Mouse (Mus musculus) stomach, embryonic 14.5 days (tissue): ENCODE data around the gene Spred1. TPM values are rescaled to one million over a fixed set of nuclear protein-coding genes. Genes with fewer than 3 reads are reported as not detected.

Experiments
- ATAC-seq: fragments of 200-750 bp; cut with Nextera tagmentation; 2 replicates; pipeline ENCODE4 v1.8.0; 2017; ENCODE audit warnings: low read depth, moderate TSS enrichment; ENCODE audit not compliant: insufficient number of reproducible peaks, insufficient read depth, low FRiP score
- H3K27ac ChIP-seq: fragments of 300-500 bp; sonication (generic); 2 replicates; pipeline ENCODE4 v1.5.1; 2014; ENCODE audit warnings: mild to moderate bottlenecking, low read length, moderate library complexity, mixed read lengths
- H3K27me3 ChIP-seq: fragments of 300-500 bp; sonication (generic); 2 replicates; pipeline ENCODE4 v1.6.1; 2014; ENCODE audit warnings: low read length, control low read depth, mixed read lengths; ENCODE audit not compliant: control insufficient read depth, insufficient read depth
- H3K36me3 ChIP-seq: fragments of 300-500 bp; sonication (generic); 2 replicates; pipeline ENCODE4 v1.6.1; 2014; ENCODE audit warnings: mild to moderate bottlenecking, control low read depth, low read length, moderate library complexity, mixed read lengths; ENCODE audit not compliant: control insufficient read depth, insufficient read depth
- H3K4me1 ChIP-seq: fragments of 300-500 bp; sonication (generic); 2 replicates; pipeline ENCODE4 v1.6.1; 2014; ENCODE audit warnings: low read length, control low read depth, mixed read lengths; ENCODE audit not compliant: control insufficient read depth, insufficient read depth
- H3K4me2 ChIP-seq: fragments of 300-500 bp; sonication (generic); replicated peaks from 2 replicates; pipeline ENCODE4 v1.6.1; 2014; ENCODE audit warnings: low read depth, low read length, control low read depth
- H3K4me3 ChIP-seq: fragments of 300-500 bp; sonication (generic); 2 replicates; pipeline ENCODE4 v1.5.1; 2014; ENCODE audit warnings: low read depth, low read length, control low read depth
- H3K9ac ChIP-seq: fragments of 300-500 bp; sonication (generic); replicated peaks from 2 replicates; pipeline ENCODE4 v1.6.1; 2014; ENCODE audit warnings: low read depth, mild to moderate bottlenecking, control low read depth, low read length, moderate library complexity, mixed read lengths
- H3K9me3 ChIP-seq: fragments of 300-500 bp; sonication (generic); 2 replicates; pipeline ENCODE4 v1.6.1; 2016; ENCODE audit warnings: low read depth, low read length, control low read depth; ENCODE audit not compliant: control insufficient read depth
- WGBS: fragments of 180-500 bp; shearing (Covaris S2); extraction: QIAGEN DNeasy Blood & Tissue Kit; methylation state at CpG from one replicate; pipeline ENCODE4 v1.1.7; 2014; 5-methylcytosine and 5-hydroxymethylcytosine counted together
- polyA plus RNA-seq: library from polyadenylated mRNA; unstranded; fragments of >200 nt; fragmentation: Nextera tagmentation; extraction: Ambion mirVana; gene quantifications from 2 replicates; pipeline ENCODE4 v1.2.1, GENCODE M21; 2014

Spred1 gene
- polyA plus RNA-seq, 1 experiment from 2014 or later = 18.0 TPM

DNA sequence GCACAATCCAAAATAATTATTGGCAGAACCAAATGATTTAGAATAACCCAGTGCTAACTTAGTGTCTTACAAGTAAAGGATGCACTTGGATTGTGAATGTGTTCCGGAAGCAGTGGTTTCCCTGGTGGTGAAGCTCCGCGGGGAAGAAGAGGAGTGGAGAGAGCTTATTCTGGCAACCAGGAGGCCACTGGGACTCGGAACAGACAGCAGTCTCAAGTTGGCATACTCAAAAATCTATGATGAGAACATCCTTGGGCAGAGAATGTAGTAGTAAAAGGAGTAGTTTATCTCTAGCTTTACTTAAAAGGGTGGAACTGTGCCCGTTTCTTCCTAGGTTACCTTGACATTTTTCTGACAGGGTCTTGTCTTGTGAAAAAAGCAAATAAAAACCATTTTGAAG lies 17.8 kb downstream of the Spred1 start:
- Histone ChIP-seq H3K27ac (no peak overlapping the region), H3K36me3 (no peaks in the 10 kb centered on the region), H3K4me1 (peaks cover 6% of the 10 kb centered on the region; the same call in 1 of the 2 replicates), H3K27me3 (no peaks in the 10 kb centered on the region), H3K9me3 (no peaks in the 10 kb centered on the region), H3K4me2 (no peak overlapping the region), H3K4me3 (no peak overlapping the region), H3K9ac (no peak overlapping the region)
- whole genome bisulfite sequencing = 85% methylated on average over 5 of the region's 5 CpGs
- no peak for ATAC-seq

DNA sequence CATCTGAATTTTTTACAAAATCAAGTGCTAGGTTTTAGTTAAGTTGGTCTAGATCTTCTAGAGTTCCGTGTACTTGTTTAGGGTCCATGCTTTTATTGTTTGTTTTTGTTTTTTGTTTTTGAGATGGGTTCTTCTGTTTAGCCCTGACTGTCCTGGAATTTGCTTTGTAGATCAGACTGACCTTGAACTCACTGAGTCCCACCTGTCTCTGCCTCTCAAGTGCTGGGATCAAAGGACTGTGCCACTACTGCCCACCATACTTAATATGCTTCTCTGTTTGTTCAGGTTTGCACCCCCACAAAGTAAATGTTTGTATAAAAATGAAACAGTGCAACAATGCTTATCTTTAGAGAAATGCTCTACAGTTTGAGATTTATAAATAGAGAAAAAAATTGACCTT lies 18.8 kb downstream of the Spred1 start:
- ATAC-seq = no peak
- 80% methylated on average over 1 of the region's 1 CpGs for WGBS
- H3K4me3 ChIP-seq = no peak overlapping the region

DNA sequence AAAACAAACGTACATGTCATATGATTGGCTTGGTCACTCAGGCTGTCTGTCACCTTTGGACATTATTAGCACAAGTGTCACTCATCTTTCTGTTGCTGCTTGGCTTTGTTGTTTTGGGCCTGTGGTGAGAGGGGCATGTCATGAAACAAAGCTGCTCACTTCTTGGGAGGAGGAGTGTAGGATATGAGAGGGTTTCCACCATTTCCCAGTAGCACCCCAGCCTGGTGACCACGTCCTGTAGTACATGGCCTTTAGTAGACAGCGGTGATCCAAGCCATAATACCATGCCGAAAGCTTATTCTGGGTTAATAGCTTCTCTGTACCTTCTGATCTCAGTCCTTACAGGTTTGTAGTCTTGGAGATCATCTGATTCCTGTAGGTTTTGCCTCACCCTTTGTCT lies 21.9 kb downstream of the Spred1 start:
- Histone ChIP-seq H3K27me3 (no peaks in the 10 kb centered on the region), H3K9me3 (no peaks in the 10 kb centered on the region), H3K36me3 (no peaks in the 10 kb centered on the region), H3K4me2 (no peak overlapping the region), H3K4me3 (no peak overlapping the region), H3K27ac (no peak overlapping the region), H3K9ac (no peak overlapping the region), H3K4me1 (peaks cover 11% of the 10 kb centered on the region; the same call in 1 of the 2 replicates)
- WGBS = 90% methylated on average over 4 of the region's 4 CpGs
- no peak for ATAC-seq

More for the DNA sequence above, 18.8 kb downstream of the Spred1 start:
- no peak overlapping the region for H3K9ac ChIP-seq
- H3K27me3 ChIP-seq = no peaks in the 10 kb centered on the region
- peaks cover 6% of the 10 kb centered on the region; the same call in 1 of the 2 replicates for H3K4me1 ChIP-seq
- H3K36me3 ChIP-seq = no peaks in the 10 kb centered on the region
- no peak overlapping the region for H3K27ac ChIP-seq
- no peaks in the 10 kb centered on the region for H3K9me3 ChIP-seq
- no peak overlapping the region for H3K4me2 ChIP-seq

DNA sequence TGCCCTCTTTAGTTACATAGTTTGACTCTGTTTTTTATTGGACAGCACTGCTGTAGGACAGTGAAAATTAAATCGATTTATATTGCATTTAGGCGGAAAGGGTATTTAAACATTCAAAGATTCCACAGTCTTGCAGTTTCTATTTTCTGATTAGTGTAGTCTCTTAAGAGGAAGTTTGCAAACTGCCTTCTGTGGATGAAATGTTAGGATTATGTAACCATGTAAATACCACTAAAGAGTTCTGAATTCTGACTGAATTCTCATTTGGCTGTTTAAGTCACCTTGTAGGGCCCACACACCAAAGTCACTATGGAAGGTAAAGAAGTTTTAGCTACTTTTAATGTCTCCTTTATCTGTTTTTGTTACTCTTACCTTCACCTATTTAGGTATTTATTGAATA lies 24.9 kb downstream of the Spred1 start:
- Histone ChIP-seq H3K4me3 (no peak overlapping the region), H3K9ac (no peak overlapping the region), H3K4me2 (no peak overlapping the region), H3K27ac (no peak overlapping the region), H3K27me3 (no peaks in the 10 kb centered on the region), H3K4me1 (0 out of 2 replicates have a peak, but pooled peaks cover 5% of the 10 kb centered on the region), H3K36me3 (no peaks in the 10 kb centered on the region), H3K9me3 (no peaks in the 10 kb centered on the region)
- ATAC-seq = no peak
- WGBS = 84% methylated on average over 2 of the region's 2 CpGs

DNA sequence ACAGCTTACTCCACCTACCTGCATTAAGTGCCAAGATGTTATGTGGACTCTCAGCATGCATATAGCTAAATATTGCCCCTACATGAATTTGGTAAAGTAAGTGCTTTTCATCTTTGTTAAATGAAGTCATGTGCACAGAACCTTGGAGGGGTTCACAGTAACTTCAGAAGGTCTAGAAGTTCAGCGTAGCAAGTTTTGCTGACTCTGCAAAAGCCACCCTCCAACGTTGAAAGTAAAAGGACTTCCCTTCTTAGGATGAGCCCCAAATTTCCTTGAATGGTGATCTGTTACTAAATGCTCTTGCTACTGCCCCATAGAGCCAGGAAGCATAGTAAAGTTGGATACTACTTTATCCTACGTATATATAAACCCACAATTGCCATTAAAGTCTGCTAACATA lies 25.4 kb downstream of the Spred1 start:
- H3K4me3 ChIP-seq = no peak overlapping the region
- no peak overlapping the region for H3K27ac ChIP-seq
- H3K36me3 ChIP-seq = no peaks in the 10 kb centered on the region
- 0 out of 2 replicates have a peak, but pooled peaks cover 5% of the 10 kb centered on the region for H3K4me1 ChIP-seq
- H3K9ac ChIP-seq = no peak overlapping the region
- no peak overlapping the region for H3K4me2 ChIP-seq
- H3K9me3 ChIP-seq = no peaks in the 10 kb centered on the region
- 80% methylated on average over 3 of the region's 3 CpGs for WGBS
- H3K27me3 ChIP-seq = no peaks in the 10 kb centered on the region
- ATAC-seq = no peak

DNA sequence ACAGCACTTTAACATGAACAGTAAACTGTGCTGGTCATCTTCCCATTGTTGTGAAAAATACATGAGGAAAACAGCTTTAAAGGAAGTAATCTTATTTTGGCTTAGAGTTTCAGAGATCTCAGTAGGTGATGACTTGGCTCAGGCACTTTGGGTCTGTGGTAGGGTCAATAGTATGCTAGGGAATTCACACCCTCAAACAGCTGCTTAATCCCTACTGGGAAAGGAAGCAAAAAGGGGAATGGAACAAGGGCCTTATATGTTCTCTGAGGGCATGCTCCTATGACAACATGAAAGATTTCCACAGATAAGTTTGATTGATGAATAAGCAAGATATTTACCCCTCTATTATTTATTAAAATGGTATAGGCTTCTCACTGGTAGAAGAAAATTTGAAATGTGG lies 31.0 kb downstream of the Spred1 start:
- no peaks in the 10 kb centered on the region for H3K4me1 ChIP-seq

DNA sequence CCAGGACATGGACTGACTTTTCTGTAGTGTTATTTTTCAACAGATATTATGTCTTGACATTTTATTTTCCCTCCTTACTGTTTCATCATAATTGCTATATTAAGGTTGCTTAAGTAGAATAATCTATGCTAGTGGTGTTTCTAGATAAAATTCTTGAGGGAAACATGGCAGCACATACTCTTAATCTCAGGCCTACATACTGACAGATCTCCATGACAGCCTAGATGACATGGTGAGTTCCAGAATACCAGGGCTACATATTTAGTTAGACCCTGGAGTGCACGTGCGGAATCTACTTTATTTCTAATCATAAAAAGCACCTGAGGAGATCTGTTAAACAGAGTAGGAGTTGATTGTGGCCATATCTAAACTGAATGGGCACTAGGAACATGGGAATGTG lies 47.2 kb downstream of the Spred1 start:
- Histone ChIP-seq H3K4me1 (peaks cover 4% of the 10 kb centered on the region; the same call in 1 of the 2 replicates), H3K27ac (no peak overlapping the region), H3K9me3 (no peaks in the 10 kb centered on the region), H3K4me3 (no peak overlapping the region), H3K9ac (no peak overlapping the region), H3K4me2 (no peak overlapping the region), H3K27me3 (no peaks in the 10 kb centered on the region), H3K36me3 (peaks cover 16% of the 10 kb centered on the region)
- 70% methylated on average over 2 of the region's 2 CpGs for WGBS
- no peak for ATAC-seq

More for the DNA sequence above, 31.0 kb downstream of the Spred1 start:
- H3K36me3 ChIP-seq = peaks cover 16% of the 10 kb centered on the region
- H3K27me3 ChIP-seq = no peaks in the 10 kb centered on the region
- H3K27ac ChIP-seq = no peak overlapping the region
- H3K4me3 ChIP-seq = no peak overlapping the region
- no peak overlapping the region for H3K4me2 ChIP-seq
- H3K9me3 ChIP-seq = no peaks in the 10 kb centered on the region
- no peak for ATAC-seq
- H3K9ac ChIP-seq = no peak overlapping the region

DNA sequence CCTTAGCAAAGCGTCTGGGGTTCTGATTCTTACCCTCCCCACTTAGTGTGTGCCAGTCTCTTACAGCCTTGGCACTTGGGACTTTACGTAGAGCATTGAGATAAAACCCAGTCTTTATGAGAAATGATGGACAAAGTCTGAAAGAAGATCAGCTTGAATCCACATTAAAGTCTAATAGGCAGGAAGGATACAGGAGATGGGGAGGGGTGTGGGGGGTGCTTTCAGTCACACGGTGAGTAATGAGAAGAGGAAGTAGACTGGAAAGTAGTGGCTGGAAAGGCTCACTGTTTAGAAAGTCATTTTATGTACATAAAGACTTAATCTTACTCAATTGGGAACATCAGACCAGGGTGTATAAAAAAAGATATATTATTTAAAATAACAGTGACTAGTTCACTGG lies 47.9 kb downstream of the Spred1 start:
- H3K4me1 ChIP-seq = peaks cover 4% of the 10 kb centered on the region; the same call in 1 of the 2 replicates
- no peak overlapping the region for H3K27ac ChIP-seq
- ATAC-seq = no peak
- H3K36me3 ChIP-seq = peaks cover 16% of the 10 kb centered on the region
- H3K27me3 ChIP-seq = no peaks in the 10 kb centered on the region
- H3K9ac ChIP-seq = no peak overlapping the region
- H3K4me3 ChIP-seq = no peak overlapping the region
- H3K4me2 ChIP-seq = no peak overlapping the region
- H3K9me3 ChIP-seq = no peaks in the 10 kb centered on the region
- WGBS = 48% methylated on average over 3 of the region's 3 CpGs

DNA sequence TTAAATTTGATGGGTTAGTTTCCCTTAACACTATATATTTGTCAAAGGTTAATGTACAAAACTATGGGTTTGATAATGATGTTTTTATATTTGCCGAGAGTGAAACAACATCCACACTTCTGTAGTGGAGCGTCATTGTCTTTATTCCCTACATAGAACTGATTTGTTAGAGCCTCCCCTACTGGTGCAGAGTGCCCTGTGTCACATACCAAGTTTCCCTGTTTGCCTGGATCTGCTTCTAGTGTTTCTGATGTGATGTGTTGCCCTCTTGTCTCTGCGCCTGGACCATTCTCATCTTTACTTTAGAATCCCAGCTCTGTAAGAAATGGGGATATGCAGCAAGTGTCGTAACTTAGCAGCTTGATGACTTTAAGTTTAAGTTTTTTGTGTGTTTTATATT lies 51.8 kb downstream of the Spred1 start:
- Histone ChIP-seq H3K27ac (no peak overlapping the region), H3K4me3 (no peak overlapping the region), H3K9ac (no peak overlapping the region), H3K4me2 (no peak overlapping the region), H3K27me3 (no peaks in the 10 kb centered on the region), H3K4me1 (peaks cover 4% of the 10 kb centered on the region; the same call in 1 of the 2 replicates), H3K36me3 (peaks cover 34% of the 10 kb centered on the region), H3K9me3 (no peaks in the 10 kb centered on the region)
- 80% methylated on average over 4 of the region's 4 CpGs for WGBS
- no peak for ATAC-seq
